Mouse (Mus musculus) urinary bladder, postnatal 14 days (tissue): ENCODE data around the gene Traf3ip3.

Source experiments
- DNase-seq: peaks from one replicate; pipeline ENCODE4 v3.0.0; 2021; ENCODE audit warnings: low spot score

Traf3ip3 gene

GRCm38 (mm10) chr1:193159163-193159562, 42.3 kb downstream of the Traf3ip3 start:
- no peak for DNase-seq

- DNase-seq = no peak
Observed at GRCm38 (mm10) chr1:193157111-193157492, 44.4 kb downstream of the Traf3ip3 start.

- DNase-seq = no peak
Observed at GRCm38 (mm10) chr1:193156316-193157110, 45.0 kb downstream of the Traf3ip3 start.

GRCm38 (mm10) chr1:193153561-193153960, 47.9 kb downstream of the Traf3ip3 start:
- peak; percentile 58 for DNase-seq

- DNase-seq = peak; percentile 89
Observed at GRCm38 (mm10) chr1:193152872-193153271, 48.6 kb downstream of the Traf3ip3 start, which contains the start of gene Irf6. TSS of gene Irf6 (plus strand) at chr1:193153111.

GRCm38 (mm10) chr1:193151134-193151533, 50.4 kb downstream of the Traf3ip3 start:
- DNase-seq = no peak

- no peak for DNase-seq
Observed at GRCm38 (mm10) chr1:193149231-193149630, 52.3 kb downstream of the Traf3ip3 start.

- no peak for DNase-seq
Observed at GRCm38 (mm10) chr1:193146416-193146815, 55.1 kb downstream of the Traf3ip3 start.

GRCm38 (mm10) chr1:193145101-193145500, 56.4 kb downstream of the Traf3ip3 start:
- no peak for DNase-seq

GRCm38 (mm10) chr1:193144516-193144915, 57.0 kb downstream of the Traf3ip3 start:
- no peak for DNase-seq

- DNase-seq = no peak
Observed at GRCm38 (mm10) chr1:193142517-193143062, 58.9 kb downstream of the Traf3ip3 start.

GRCm38 (mm10) chr1:193141118-193141517, 60.4 kb downstream of the Traf3ip3 start:
- DNase-seq = peak; percentile 84

GRCm38 (mm10) chr1:193138669-193139068, 62.8 kb downstream of the Traf3ip3 start:
- no peak for DNase-seq

GRCm38 (mm10) chr1:193138087-193138486, 63.4 kb downstream of the Traf3ip3 start:
- no peak for DNase-seq

- DNase-seq = no peak
Observed at GRCm38 (mm10) chr1:193133726-193134125, 67.8 kb downstream of the Traf3ip3 start.

- no peak for DNase-seq
Observed at GRCm38 (mm10) chr1:193132385-193132784, 69.1 kb downstream of the Traf3ip3 start.

- DNase-seq = no peak
Observed at GRCm38 (mm10) chr1:193131311-193131948, 70.1 kb downstream of the Traf3ip3 start.

- peak; percentile 26 for DNase-seq
Observed at GRCm38 (mm10) chr1:193130839-193131238, 70.7 kb downstream of the Traf3ip3 start.

- no peak for DNase-seq
Observed at GRCm38 (mm10) chr1:193130456-193130825, 71.1 kb downstream of the Traf3ip3 start.

- peak; percentile 99 for DNase-seq
Observed at GRCm38 (mm10) chr1:193129786-193130455, 71.6 kb downstream of the Traf3ip3 start, which contains the start of gene Diexf. TSS of gene Diexf (minus strand) at chr1:193130272.

- no peak for DNase-seq
Observed at GRCm38 (mm10) chr1:193129321-193129720, 72.2 kb downstream of the Traf3ip3 start.

- no peak for DNase-seq
Observed at GRCm38 (mm10) chr1:193128055-193128454, 73.4 kb downstream of the Traf3ip3 start.
